Mouse (Mus musculus): ENCODE data around the gene Aprt. TPM values are rescaled to one million over a fixed set of nuclear protein-coding genes. Genes with fewer than 3 reads are reported as not detected.

Aprt gene
- polyA plus RNA-seq, 1 experiment from 2014 or later = 187 TPM

GRCm38 (mm10) chr8:122558671-122559349 lies 17.9 kb downstream of the Aprt start:
- Histone ChIP-seq H3K9ac (no peak overlapping the region), H3K4me2 (replicated peaks) (no peak overlapping the region), H3K27ac (no peak overlapping the region), H3K4me1 (replicated peaks; ENCODE audit: control insufficient read depth, insufficient read depth, low read length) (no peaks in the 10 kb centered on the region), H3K9me3 (ENCODE audit: control insufficient read depth, low read length) (no peaks in the 10 kb centered on the region), H3K27me3 (ENCODE audit: control insufficient read depth, insufficient read depth, low read length) (no peaks in the 10 kb centered on the region), H3K4me3 (replicated peaks; ENCODE audit: low read length) (no peak overlapping the region), H3K36me3 (replicated peaks; ENCODE audit: control insufficient read depth, insufficient read depth) (no peaks in the 10 kb centered on the region)
- ATAC-seq (ENCODE audit: low FRiP score) = no peak
- 11% methylated on average over 11 of the region's 12 CpGs for WGBS
- no peak for DNase-seq (ENCODE audit: low spot score)

GRCm38 (mm10) chr8:122557248-122558038 lies 19.3 kb downstream of the Aprt start:
- Histone ChIP-seq H3K9me3 (ENCODE audit: control insufficient read depth, low read length) (no peaks in the 10 kb centered on the region), H3K4me3 (replicated peaks; ENCODE audit: low read length) (no peak overlapping the region), H3K27me3 (ENCODE audit: control insufficient read depth, insufficient read depth, low read length) (no peaks in the 10 kb centered on the region), H3K4me2 (replicated peaks) (no peak overlapping the region), H3K27ac (no peak overlapping the region), H3K9ac (no peak overlapping the region), H3K36me3 (replicated peaks; ENCODE audit: control insufficient read depth, insufficient read depth) (no peaks in the 10 kb centered on the region), H3K4me1 (replicated peaks; ENCODE audit: control insufficient read depth, insufficient read depth, low read length) (no peaks in the 10 kb centered on the region)
- DNase-seq (ENCODE audit: low spot score) = no peak
- no peak for ATAC-seq (ENCODE audit: low FRiP score)
- 51% methylated on average over 10 of the region's 10 CpGs for WGBS

- Histone ChIP-seq H3K36me3 (replicated peaks; ENCODE audit: control insufficient read depth, insufficient read depth) (no peaks in the 10 kb centered on the region), H3K9ac (no peak overlapping the region), H3K27ac (no peak overlapping the region), H3K9me3 (ENCODE audit: control insufficient read depth, low read length) (no peaks in the 10 kb centered on the region), H3K4me3 (replicated peaks; ENCODE audit: low read length) (no peak overlapping the region), H3K27me3 (ENCODE audit: control insufficient read depth, insufficient read depth, low read length) (peaks cover 6% of the 10 kb centered on the region), H3K4me1 (replicated peaks; ENCODE audit: control insufficient read depth, insufficient read depth, low read length) (no peaks in the 10 kb centered on the region), H3K4me2 (replicated peaks) (no peak overlapping the region)
- 62% methylated on average over 12 of the region's 12 CpGs for WGBS
- DNase-seq (ENCODE audit: low spot score) (no peak), ATAC-seq (ENCODE audit: low FRiP score) (no peak)
Measured at GRCm38 (mm10) chr8:122556030-122557009, 20.4 kb downstream of the Aprt start.

GRCm38 (mm10) chr8:122554786-122555185 lies 21.9 kb downstream of the Aprt start:
- Histone ChIP-seq H3K4me2 (replicated peaks) (no peak overlapping the region), H3K27ac (no peak overlapping the region), H3K9ac (no peak overlapping the region), H3K4me1 (replicated peaks; ENCODE audit: control insufficient read depth, insufficient read depth, low read length) (0 out of 2 replicates have a peak, but pooled peaks cover 3% of the 10 kb centered on the region), H3K9me3 (ENCODE audit: control insufficient read depth, low read length) (no peaks in the 10 kb centered on the region), H3K27me3 (ENCODE audit: control insufficient read depth, insufficient read depth, low read length) (peaks cover 20% of the 10 kb centered on the region), H3K36me3 (replicated peaks; ENCODE audit: control insufficient read depth, insufficient read depth) (no peaks in the 10 kb centered on the region), H3K4me3 (replicated peaks; ENCODE audit: low read length) (no peak overlapping the region)
- no peak for DNase-seq (ENCODE audit: low spot score)
- ATAC-seq (ENCODE audit: low FRiP score) = no peak
- WGBS = 84% methylated on average over 6 of the region's 6 CpGs

- 14% methylated on average over 44 of the region's 56 CpGs for WGBS
- no peaks in the 10 kb centered on the region for H3K36me3 ChIP-seq (replicated peaks; ENCODE audit: control insufficient read depth, insufficient read depth)
- peaks cover 32% of the 10 kb centered on the region for H3K27me3 ChIP-seq (ENCODE audit: control insufficient read depth, insufficient read depth, low read length)
Measured at GRCm38 (mm10) chr8:122551265-122552051, 25.3 kb downstream of the Aprt start, which contains the start of gene Piezo1. Gene Piezo1 (minus strand): TSS chr8:122551329.

GRCm38 (mm10) chr8:122550995-122551264 lies 25.8 kb downstream of the Aprt start:
- no peak overlapping the region for H3K27ac ChIP-seq
- H3K4me2 ChIP-seq (replicated peaks) = peak overlapping the region; percentile 88
- no peak; the same call in 1 of the 2 replicates for ATAC-seq (ENCODE audit: low FRiP score)
- DNase-seq (ENCODE audit: low spot score) = no peak
- WGBS = under 1% methylated on average over 27 of the region's 43 CpGs
- H3K4me3 ChIP-seq (replicated peaks; ENCODE audit: low read length) = peak overlapping the region; percentile 51
- no peaks in the 10 kb centered on the region for H3K36me3 ChIP-seq (replicated peaks; ENCODE audit: control insufficient read depth, insufficient read depth)
- 0 out of 2 replicates have a peak, but pooled peaks cover 8% of the 10 kb centered on the region for H3K4me1 ChIP-seq (replicated peaks; ENCODE audit: control insufficient read depth, insufficient read depth, low read length)
- H3K9me3 ChIP-seq (ENCODE audit: control insufficient read depth, low read length) = no peaks in the 10 kb centered on the region
- peak overlapping the region; percentile 64 for H3K9ac ChIP-seq
- peaks cover 32% of the 10 kb centered on the region for H3K27me3 ChIP-seq (ENCODE audit: control insufficient read depth, insufficient read depth, low read length)

More at GRCm38 (mm10) chr8:122551265-122552051, 25.3 kb downstream of the Aprt start, which contains the start of gene Piezo1:
- ATAC-seq (ENCODE audit: low FRiP score) (no peak; the same call in 1 of the 2 replicates), DNase-seq (ENCODE audit: low spot score) (peak; percentile 69)
- H3K9me3 ChIP-seq (ENCODE audit: control insufficient read depth, low read length) = no peaks in the 10 kb centered on the region
- no peak within 1 kb of the TSS for H3K27ac ChIP-seq
- H3K4me2 ChIP-seq (replicated peaks) = peak within 1 kb of the TSS; percentile 88
- H3K4me3 ChIP-seq (replicated peaks; ENCODE audit: low read length) = peak within 1 kb of the TSS; percentile 51
- 0 out of 2 replicates have a peak, but pooled peaks cover 8% of the 10 kb centered on the region for H3K4me1 ChIP-seq (replicated peaks; ENCODE audit: control insufficient read depth, insufficient read depth, low read length)
- H3K9ac ChIP-seq = peak within 1 kb of the TSS; percentile 64

GRCm38 (mm10) chr8:122550234-122550994 lies 26.3 kb downstream of the Aprt start:
- WGBS = 3% methylated on average over 52 of the region's 52 CpGs
- H3K4me1 ChIP-seq (replicated peaks; ENCODE audit: control insufficient read depth, insufficient read depth, low read length) = 0 out of 2 replicates have a peak, but pooled peaks cover 8% of the 10 kb centered on the region
- peaks cover 32% of the 10 kb centered on the region for H3K27me3 ChIP-seq (ENCODE audit: control insufficient read depth, insufficient read depth, low read length)
- no peaks in the 10 kb centered on the region for H3K9me3 ChIP-seq (ENCODE audit: control insufficient read depth, low read length)
- no peaks in the 10 kb centered on the region for H3K36me3 ChIP-seq (replicated peaks; ENCODE audit: control insufficient read depth, insufficient read depth)
- no peak for DNase-seq (ENCODE audit: low spot score)
- 0 out of 2 replicates have a peak, but pooled peaks have one; percentile 24 for ATAC-seq (ENCODE audit: low FRiP score)
- H3K27ac ChIP-seq = no peak overlapping the region
- H3K9ac ChIP-seq = peak overlapping the region; percentile 64
- peak overlapping the region; percentile 51 for H3K4me3 ChIP-seq (replicated peaks; ENCODE audit: low read length)
- peak overlapping the region; percentile 88 for H3K4me2 ChIP-seq (replicated peaks)

GRCm38 (mm10) chr8:122548891-122549439 lies 27.7 kb downstream of the Aprt start:
- Histone ChIP-seq H3K27me3 (ENCODE audit: control insufficient read depth, insufficient read depth, low read length) (peaks cover 32% of the 10 kb centered on the region), H3K4me2 (replicated peaks) (no peak overlapping the region), H3K36me3 (replicated peaks; ENCODE audit: control insufficient read depth, insufficient read depth) (no peaks in the 10 kb centered on the region), H3K4me3 (replicated peaks; ENCODE audit: low read length) (no peak overlapping the region), H3K9ac (no peak overlapping the region), H3K4me1 (replicated peaks; ENCODE audit: control insufficient read depth, insufficient read depth, low read length) (0 out of 2 replicates have a peak, but pooled peaks cover 8% of the 10 kb centered on the region), H3K9me3 (ENCODE audit: control insufficient read depth, low read length) (no peaks in the 10 kb centered on the region), H3K27ac (no peak overlapping the region)
- 83% methylated on average over 3 of the region's 3 CpGs for WGBS
- ATAC-seq (ENCODE audit: low FRiP score) (no peak), DNase-seq (ENCODE audit: low spot score) (no peak)
